Mouse (Mus musculus) ES-CJ7 (cell line): ENCODE measurements around the gene Epha4.

ENCODE experiments used
- DNase-seq: peaks from one replicate; pipeline ENCODE4 v3.0.0; 2011; ENCODE audit warnings: low read depth, low spot score

The Epha4 gene

GRCm38 (mm10) chr1:77446438-77446837 is 68.5 kb downstream of the Epha4 start:
- DNase-seq, result no peak

GRCm38 (mm10) chr1:77444648-77445047 is 70.2 kb downstream of the Epha4 start:
- DNase-seq, result no peak

DNA sequence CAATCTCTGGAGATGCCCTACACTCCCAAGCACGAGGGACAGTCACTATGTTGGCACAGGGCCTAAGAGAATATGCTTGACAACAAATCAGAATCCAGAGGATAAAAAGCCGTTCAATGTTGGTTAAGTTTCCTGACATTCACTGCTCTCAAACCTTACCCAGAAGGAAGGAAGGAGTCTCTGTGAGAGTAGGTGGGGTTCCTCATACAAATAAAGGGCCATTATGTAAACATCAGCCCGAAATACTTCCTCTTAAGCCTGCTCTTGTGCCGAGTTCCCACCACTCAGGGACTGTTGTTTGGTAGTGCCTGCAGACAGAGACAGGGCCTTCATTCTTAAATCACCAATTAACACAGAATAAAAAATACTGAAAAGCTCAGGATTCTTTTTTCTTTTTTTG is 72.9 kb downstream of the Epha4 start:
- DNase-seq, result peak; percentile 76

GRCm38 (mm10) chr1:77441401-77441800 is 73.5 kb downstream of the Epha4 start:
- DNase-seq, result peak; percentile 70

GRCm38 (mm10) chr1:77440512-77440911 is 74.4 kb downstream of the Epha4 start:
- peak; percentile 45 for DNase-seq

DNA sequence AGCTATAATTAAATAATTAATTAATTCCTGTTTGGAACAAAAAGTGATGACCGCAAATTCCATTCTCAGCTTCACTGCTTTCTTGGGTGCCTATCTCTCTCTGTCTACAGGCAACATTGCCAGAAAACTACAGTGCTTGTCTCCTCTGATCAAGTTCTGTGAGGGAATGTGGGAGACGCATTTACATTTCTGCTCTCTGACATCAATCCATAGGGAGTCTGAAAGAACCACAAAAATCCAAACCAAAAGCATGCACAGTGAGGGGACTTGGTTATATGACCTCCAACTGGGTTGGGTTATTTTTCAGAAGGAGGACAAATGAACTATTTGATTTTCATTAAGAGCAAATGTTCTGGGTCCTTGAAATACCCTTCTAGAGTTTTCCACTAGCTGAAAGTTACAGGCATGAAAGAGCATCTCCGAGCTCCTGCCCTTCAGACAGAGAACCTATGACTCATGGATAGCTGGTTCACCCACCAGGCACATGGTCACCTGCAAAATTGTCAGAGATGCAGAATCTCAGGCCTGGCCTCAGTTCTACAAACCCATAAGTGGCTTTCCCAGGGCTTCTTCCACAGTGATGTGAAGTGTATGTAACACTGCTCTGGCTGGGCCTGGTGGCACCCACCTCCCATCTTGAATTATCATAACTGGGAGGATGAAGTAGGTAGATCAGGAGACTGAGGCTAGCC is 75.4 kb downstream of the Epha4 start:
- DNase-seq, result no peak

- DNase-seq, result no peak
Observed at GRCm38 (mm10) chr1:77438639-77439038, 76.2 kb downstream of the Epha4 start.

GRCm38 (mm10) chr1:77437881-77438610 is 76.8 kb downstream of the Epha4 start:
- DNase-seq, result no peak

DNA sequence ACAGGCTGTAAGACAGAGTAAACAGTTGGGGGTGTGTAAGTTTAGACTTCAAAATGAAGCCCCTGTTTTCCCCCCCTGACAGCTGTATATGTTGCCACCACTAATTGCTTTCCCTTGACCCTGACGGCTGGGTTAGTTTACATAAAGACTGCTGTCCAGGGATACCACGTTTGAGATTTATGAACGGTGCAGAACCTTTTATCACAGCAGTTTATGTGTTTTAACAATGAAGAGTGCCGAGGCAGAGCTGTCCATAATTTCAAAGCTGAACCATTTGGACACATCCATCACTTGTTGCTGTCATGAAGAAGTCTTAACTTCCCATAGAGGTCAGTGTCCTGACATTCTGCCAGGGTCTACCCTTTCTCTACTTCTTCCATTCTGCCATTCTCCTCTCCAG is 79.8 kb downstream of the Epha4 start:
- no peak for DNase-seq

DNA sequence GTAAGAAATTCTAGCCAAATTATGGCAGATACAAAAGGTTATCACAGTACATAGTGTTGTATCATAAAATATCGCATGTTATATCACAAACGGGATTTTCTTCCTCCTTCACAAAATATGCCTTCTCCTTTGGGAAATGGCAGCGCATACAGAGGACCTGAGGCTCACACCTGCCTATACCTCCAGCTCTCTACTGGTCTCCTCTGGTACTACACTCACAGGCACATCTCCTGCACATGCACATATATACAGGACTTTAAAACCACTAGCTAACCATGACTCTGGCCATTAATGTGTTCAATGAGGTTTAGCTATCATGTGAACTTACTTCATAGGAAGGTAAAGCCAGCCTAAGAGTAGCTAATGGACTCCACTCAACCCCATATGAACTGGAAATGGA is 81.7 kb downstream of the Epha4 start:
- DNase-seq, result peak; percentile 62

GRCm38 (mm10) chr1:77432489-77432888 is 82.4 kb downstream of the Epha4 start:
- DNase-seq, result no peak

DNA sequence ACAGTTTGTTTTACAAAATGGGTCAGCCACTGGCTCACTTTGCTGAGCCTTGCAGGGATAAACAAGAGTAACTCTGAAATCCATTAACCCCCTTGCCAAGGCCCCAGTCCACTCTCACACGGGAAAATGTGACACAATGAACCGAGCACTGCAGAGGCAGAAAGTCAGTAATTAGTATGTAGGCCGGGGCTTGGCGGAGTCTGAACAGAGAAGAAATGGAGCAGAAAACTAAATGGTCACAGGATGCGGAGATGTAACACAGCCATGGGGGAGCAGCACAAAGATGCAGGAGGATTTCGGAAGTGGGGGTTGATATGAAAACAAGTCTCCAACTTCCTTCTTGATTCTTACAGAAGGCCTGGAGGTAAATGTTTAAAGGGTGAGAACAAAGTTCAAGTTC is 85.7 kb downstream of the Epha4 start:
- DNase-seq, result no peak

GRCm38 (mm10) chr1:77426956-77427355 is 87.9 kb downstream of the Epha4 start:
- no peak for DNase-seq

GRCm38 (mm10) chr1:77425171-77425570 is 89.7 kb downstream of the Epha4 start:
- no peak for DNase-seq

GRCm38 (mm10) chr1:77421081-77421480 is 93.8 kb downstream of the Epha4 start:
- no peak for DNase-seq

- no peak for DNase-seq
Observed at GRCm38 (mm10) chr1:77420348-77420747, 94.5 kb downstream of the Epha4 start.

DNA sequence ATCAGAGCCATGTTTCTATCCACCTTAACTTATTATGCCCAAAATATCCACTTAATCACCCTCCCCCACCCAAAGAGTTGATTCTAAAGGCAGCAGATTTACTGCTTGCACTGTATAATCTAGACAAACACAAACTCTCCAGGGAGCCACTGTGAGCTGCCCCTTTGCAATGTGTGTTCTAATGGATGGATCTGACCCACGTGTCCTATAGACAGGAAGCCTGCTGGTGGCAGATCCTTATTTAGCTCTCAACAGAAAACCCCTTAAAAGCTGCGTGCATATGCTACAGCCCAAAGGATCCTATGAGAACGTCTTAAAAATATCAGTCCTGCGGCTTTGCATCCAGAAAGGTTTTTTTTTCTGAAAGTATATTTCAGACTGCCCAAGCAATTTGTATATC is 98.0 kb downstream of the Epha4 start:
- no peak for DNase-seq

DNA sequence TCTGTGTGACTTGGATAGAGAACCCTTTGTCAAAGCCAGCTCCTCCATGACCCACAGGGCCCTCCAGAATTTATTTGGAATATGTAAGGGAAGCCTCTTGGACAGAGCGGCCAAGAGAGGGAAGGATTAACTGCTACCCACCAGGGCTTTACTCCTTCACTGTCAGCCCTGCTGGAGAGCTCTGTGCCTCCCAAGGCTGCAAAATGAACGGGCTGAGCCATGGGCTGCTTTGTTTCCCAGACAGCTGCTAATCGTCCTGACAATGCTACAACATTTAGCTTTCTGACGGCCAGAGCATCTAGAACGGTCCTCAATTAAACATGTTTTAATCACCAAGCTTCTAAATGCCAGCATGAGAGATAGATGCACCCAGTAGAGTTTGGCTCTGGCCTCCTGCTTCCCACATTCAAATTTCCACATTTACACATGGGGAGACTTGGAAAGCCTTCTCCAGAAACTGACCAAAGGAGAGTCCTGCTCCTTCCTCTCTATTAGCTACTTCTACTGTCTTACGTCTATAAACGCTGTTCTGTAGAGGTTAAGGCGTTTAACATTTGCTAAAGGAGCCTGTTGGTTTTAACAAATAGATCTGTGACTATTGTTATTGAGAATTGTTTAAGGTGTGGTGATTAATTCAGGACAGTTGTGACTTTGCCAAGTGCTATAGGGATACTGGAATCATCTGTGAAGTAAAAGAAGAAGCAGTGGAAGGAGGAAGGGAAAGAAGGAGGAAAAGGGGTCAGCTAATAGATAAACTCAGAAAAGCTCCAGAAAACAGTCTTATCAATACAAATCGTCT is 101.8 kb downstream of the Epha4 start:
- peak; percentile 56 for DNase-seq

DNA sequence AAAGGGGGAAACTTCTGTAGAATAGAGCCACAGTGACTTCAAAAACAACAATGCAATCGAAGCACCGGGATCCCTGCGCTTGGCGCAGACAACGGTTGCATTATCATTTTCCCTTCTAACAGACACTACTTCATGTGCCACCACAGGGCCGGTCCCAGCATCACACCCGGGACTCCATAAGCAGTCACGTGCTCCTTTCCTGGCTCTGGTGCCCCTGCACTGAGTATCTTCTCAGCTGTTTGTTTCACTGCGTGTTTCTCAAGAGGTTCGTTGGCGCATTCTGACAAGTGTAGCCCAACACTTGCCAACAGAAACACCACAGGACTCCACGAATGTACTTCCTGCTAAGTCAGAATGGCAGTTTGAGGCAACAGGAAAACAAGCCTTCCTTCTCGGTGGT is 102.6 kb downstream of the Epha4 start:
- DNase-seq, result no peak

DNA sequence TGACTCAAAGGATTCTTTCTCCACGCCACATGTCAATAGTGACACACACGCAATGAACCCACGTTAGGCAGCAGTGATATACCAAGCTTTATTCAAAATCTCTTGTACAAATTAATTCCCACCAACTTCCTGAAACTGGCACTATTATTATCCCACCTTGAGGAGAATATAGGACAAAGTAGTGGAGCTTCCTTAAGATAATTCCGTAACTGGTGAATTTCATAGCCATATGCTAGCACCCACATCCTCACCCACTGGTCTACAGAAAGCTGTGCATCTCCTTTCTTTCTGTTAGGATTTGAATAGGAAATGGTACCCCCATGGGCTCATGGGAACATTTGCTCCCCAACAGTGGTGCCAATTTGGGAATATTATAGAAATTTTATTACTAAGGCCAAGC is 103.7 kb downstream of the Epha4 start:
- DNase-seq, result no peak

DNA sequence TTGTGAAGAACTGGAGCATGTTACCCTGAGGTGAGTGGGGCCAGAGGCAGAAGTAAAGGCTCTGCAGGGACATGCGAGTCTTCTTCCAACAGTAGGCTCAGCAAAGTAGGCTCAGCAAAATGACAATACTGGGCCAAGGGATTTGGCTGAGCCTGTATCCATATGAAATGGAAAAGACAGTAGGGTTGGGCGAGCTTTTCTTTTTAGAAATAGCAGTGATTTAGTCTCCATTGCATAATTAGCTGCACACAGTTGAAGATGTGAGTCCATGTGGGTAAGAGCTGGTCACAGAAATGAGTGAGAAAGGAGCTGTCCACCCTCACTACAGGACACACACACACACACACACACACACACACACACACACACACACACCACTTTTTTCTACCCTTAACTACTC is 104.2 kb downstream of the Epha4 start:
- DNase-seq, result no peak

DNA sequence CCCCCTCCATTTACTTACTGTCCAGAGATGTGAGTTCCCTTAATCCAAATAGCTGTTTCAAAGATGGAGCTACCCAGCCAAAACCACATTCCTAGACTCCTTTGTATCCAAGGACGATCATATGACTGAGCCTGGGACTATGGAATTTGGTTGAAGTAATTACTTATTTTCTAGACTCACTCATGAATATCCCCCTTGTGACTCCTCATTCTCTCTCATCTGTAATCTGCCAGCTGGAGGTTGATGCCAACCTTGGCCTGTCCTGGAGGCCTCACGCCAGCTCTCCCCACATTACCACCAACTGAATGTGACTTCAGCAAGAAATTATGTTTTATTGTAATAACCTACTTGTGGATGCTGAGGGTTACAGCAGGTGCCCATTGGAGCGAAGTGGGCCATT is 104.7 kb downstream of the Epha4 start:
- DNase-seq, result no peak

DNA sequence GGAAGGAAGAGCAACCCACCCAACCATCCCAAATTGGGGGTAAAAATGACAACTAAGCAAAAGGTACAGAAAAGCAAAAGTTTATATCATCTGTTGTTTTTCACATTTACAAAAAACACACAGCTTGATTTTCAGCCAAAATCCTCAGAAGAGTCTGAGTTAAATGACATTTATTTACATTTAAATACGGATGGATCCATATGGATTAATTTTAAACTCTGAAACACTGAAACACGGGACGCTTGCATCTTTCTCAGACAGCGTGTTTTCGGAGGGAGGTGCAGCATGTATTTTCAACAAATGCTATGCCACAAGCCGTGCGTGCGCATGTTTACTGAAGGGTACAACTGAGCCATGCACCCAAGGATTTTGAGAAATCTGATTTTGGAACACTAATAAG is 105.4 kb downstream of the Epha4 start:
- no peak for DNase-seq
